Mouse (Mus musculus): Measurements from ENCODE around the gene Ms4a14.
"Not testable (repeated sequence)": the region's sequence is repeated elsewhere in the genome, so short reads cannot be mapped to it uniquely, and the experiment has no call there.

Gene Ms4a14

DNA sequence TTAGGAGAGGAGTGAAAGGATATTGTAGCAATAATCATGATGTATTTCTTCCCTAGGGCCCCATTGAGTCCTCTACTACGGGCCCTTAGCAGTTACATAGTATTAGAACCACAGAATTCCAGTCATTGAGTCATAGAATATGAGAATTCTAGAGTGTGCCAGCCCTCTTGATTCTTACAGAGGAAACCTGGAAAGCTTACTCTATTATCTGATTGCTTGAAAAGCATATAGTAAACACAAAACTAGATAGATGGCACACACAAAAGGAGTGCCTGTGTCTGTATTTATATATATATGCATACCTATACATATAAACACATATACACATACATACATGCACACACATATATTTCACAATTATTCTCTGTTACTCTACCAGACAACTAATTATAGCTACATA, at the start of gene Ms4a14:
TSS of gene Ms4a14 (minus strand) at position 101 of the 400 bp plus-strand sequence.
- DNase-seq (ENCODE audit: low read depth in 2 of 2, low spot score in 2 of 2): no peak

GRCm38 (mm10) chr19:11362002-11362401, 47.7 kb upstream of the Ms4a14 start:
- DNase-seq (ENCODE audit: low read depth in 2 of 2, low spot score in 2 of 2): peak; percentile 72 to 77

- peak in 1 of 2 experiments; percentile 54 for DNase-seq (ENCODE audit: low read depth in 2 of 2, low spot score in 2 of 2)
These were observed 45.9 kb upstream of the Ms4a14 start for GRCm38 (mm10) chr19:11360106-11360505.

GRCm38 (mm10) chr19:11355730-11356129, 41.5 kb upstream of the Ms4a14 start:
- DNase-seq (ENCODE audit: low read depth in 2 of 2, low spot score in 2 of 2): peak; percentile 80 to 81

DNA sequence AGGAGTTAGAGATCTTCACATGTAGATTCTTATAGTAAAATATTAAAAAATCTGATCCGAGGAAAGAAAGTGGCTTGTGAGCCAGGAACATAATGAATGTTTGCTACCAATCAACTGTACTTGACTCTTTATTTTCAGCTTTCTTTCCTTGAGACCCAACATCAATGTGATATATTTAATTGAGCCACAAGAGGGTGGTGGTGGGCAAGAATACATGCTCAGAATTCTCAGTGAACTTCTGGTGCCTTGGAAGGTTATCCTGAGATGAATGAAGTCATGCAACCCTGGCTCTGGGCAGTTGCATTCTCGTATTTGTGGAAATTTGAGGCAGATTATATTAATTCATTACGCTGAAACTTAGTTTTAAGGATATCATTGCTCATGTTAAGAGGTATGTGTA, 37.6 kb upstream of the Ms4a14 start:
- peak; percentile 38 to 62 for DNase-seq (ENCODE audit: low read depth in 2 of 2, low spot score in 2 of 2)

- DNase-seq (ENCODE audit: low read depth in 2 of 2, low spot score in 2 of 2): no peak
These were observed 35.6 kb upstream of the Ms4a14 start for GRCm38 (mm10) chr19:11349698-11350481.

- no peak for DNase-seq (ENCODE audit: low read depth in 2 of 2, low spot score in 2 of 2)
These were observed 29.7 kb upstream of the Ms4a14 start for GRCm38 (mm10) chr19:11343992-11344391.

DNA sequence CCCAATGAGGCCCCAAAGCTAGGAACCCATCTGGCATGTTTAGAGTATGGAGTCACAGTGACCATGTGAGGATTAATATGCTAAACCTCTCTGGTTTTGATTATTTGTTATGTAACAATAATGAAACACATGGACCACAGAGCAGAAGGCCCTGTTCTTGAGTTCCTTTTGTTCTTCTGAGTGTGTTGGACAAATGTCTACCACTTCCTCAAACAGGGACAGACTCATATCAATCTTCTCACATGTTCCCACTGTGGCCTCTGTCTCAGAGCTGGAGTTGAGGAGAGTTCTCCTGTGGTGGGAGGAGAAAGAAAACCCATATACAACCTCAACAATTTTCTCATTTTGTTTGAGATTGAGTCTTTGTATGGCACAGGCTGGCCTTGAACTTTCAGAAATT, 28.9 kb upstream of the Ms4a14 start:
- DNase-seq (ENCODE audit: low read depth in 2 of 2, low spot score in 2 of 2): no peak

GRCm38 (mm10) chr19:11335932-11336331, 21.7 kb upstream of the Ms4a14 start, which contains the start of gene Ms4a7:
Gene Ms4a7 (minus strand): TSS chr19:11336146.
- DNase-seq (ENCODE audit: low read depth in 2 of 2, low spot score in 2 of 2): no peak

- no peak for DNase-seq (ENCODE audit: low read depth in 2 of 2, low spot score in 2 of 2)
These were observed 6.9 kb upstream of the Ms4a14 start for GRCm38 (mm10) chr19:11321123-11321522.

DNA sequence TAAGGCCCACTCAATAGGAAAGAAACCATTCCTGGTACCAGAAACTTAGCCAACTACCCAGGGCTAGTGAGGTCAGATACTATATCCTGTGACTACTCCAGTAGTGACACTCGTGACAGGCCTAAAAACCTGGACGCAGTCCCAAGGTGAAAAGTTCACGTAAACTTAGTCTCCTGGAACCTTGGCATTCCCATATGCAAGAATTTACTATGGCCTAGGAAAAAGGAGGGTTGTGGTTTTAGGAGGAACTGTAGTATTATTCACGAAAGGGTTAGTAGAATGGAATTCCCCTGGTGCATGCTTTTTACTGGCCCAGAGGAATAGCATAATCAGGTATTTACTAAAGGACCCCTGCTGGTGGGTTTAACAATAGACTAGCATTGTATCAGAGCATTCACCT, 2.5 kb upstream of the Ms4a14 start:
- DNase-seq (ENCODE audit: low read depth in 2 of 2, low spot score in 2 of 2): no peak

- DNase-seq (ENCODE audit: low read depth in 2 of 2, low spot score in 2 of 2): no peak
These were observed 5.4 kb downstream of the Ms4a14 start for GRCm38 (mm10) chr19:11308888-11309287.

GRCm38 (mm10) chr19:11299529-11299928, 14.7 kb downstream of the Ms4a14 start:
- DNase-seq (ENCODE audit: low read depth in 2 of 2, low spot score in 2 of 2): not testable (repeated sequence)

GRCm38 (mm10) chr19:11298939-11299338, 15.3 kb downstream of the Ms4a14 start:
- DNase-seq (ENCODE audit: low read depth in 2 of 2, low spot score in 2 of 2): no peak

DNA sequence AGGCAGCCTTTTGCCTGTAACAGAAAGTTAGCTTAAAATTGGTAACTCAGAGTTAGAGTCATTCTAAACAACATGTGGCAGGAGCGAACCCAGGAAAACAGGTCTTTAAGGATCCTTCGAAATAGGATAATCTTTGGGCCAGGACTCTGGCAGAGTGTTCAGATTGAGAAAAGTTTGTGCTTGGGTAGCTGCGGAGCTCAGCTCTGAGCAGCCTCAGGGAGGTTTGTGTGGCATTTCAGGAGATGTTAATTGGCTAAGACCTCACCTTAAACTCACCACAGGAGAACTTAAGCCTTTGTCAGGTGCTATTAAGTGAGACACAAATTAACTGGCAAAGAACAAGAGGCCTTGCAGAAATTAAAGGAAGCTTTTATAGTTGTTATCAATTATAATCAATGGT, 20.6 kb downstream of the Ms4a14 start:
- not testable (repeated sequence) for DNase-seq (ENCODE audit: low read depth in 2 of 2, low spot score in 2 of 2)

GRCm38 (mm10) chr19:11292990-11293389, 21.3 kb downstream of the Ms4a14 start:
- peak; percentile 1 to 11 for DNase-seq (ENCODE audit: low read depth in 2 of 2, low spot score in 2 of 2)

DNA sequence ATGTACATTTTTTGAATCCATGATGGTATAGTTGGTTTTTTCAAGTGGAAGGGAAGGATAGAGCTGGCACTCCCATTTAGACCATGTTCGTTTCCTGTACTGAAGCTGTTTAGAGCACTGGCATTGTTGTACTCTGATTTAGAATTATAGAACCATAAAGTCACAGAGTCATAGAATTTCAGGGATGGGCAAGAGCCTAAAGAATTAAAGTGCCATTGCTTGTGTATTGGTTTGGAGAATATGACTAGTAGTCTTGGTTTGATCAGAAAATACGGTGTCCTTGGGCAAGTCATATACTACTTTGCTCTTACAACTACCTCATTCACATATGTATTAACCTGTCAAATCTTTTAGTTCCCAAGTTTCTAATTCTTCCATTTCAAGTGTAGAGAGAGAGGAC, 30.5 kb downstream of the Ms4a14 start, which contains the start of gene Ms4a5:
TSS of gene Ms4a5 (minus strand) at position 101 of the 400 bp plus-strand sequence.
- no peak for DNase-seq (ENCODE audit: low read depth in 2 of 2, low spot score in 2 of 2)

DNA sequence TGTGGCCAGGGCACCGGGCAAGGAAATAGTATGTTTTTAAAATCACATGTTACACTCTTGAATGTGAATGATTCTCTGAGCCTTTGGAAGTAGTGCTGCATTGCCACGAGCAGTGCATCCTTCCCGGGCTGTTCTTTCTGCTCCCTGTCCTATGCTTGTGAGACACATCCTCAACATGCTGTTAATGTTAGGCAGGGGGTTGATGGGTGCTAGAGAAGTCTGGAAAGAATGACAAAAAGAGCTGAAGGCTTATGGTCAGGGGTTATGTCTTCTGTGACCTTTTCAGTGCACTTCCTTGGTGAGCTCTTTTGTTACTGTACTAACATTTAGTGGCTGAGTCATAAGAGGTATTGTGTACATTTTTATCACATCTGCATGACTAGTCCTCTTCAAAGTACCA, 34.0 kb downstream of the Ms4a14 start:
- DNase-seq (ENCODE audit: low read depth in 2 of 2, low spot score in 2 of 2): no peak

DNA sequence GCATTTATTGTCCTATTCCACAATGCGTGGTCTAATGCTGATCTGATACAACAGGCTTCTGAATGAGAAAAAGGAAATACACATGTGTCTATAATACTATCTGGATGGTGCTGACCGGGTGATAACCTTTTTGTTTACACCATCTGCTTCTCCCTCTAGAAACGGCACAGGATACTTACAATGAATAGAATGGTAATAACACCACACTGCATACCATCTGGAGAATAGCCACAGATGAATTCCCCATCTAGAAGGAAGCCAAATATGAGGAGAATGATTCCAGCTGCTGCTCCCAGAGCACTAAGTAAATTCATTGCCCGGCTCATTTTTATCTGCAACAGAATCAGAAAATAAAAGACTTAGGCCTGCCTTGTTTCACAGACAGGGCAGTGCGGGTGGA, 37.8 kb downstream of the Ms4a14 start:
- DNase-seq (ENCODE audit: low read depth in 2 of 2, low spot score in 2 of 2): no peak

DNA sequence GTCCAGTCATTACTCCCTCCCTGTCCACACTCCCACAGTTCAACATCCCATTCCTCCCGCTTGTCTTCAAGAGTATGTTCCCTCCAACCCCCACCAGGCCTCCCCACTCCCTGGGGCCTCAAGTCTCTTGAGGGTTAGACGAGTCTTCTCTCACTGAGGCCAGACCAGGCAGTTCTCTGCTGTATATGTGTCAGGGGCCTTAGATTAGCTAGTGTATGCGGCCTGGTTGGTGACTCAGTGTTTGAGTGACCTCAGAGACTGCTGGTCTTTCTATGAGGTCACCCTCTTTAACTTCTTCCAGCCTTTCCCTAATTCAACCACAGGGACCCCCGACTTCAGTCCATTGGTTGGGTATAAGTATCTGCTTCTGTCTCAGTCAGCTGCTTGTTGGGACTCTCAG, 47.3 kb downstream of the Ms4a14 start:
- no peak for DNase-seq (ENCODE audit: low read depth in 2 of 2, low spot score in 2 of 2)

- no peak for DNase-seq (ENCODE audit: low read depth in 2 of 2, low spot score in 2 of 2)
These were observed 48.0 kb downstream of the Ms4a14 start, which contains the start of gene Ms4a1 for GRCm38 (mm10) chr19:11266052-11266845. Gene Ms4a1 (minus strand): TSS chr19:11266241.

GRCm38 (mm10) chr19:11264602-11265185, 49.6 kb downstream of the Ms4a14 start:
- no peak for DNase-seq (ENCODE audit: low read depth in 2 of 2, low spot score in 2 of 2)
